Mouse (Mus musculus) liver, postnatal 0 days (tissue): ENCODE measurements at regions not wholly inside any gene's neighbourhood (a gene's known extent, or its start where the extent isn't known, plus 50 kb on each side); places are given as distances from the start of the nearest gene placed in this dataset.

Experiments
- ATAC-seq: fragments of 200-750 bp; cut with Nextera tagmentation; 2 replicates; pipeline ENCODE4 v1.8.0; 2017; ENCODE audit warnings: mild to moderate bottlenecking, moderate library complexity
- DNase-seq: peaks from one replicate; pipeline ENCODE4 v3.0.0-alpha.2; 2016
- H3K27ac ChIP-seq: fragments of 300-500 bp; sonication (generic); 2 replicates; pipeline ENCODE4 v1.5.1; 2014; ENCODE audit warnings: antibody characterized with exemption, moderate library complexity, mild to moderate bottlenecking, low read depth
- H3K27me3 ChIP-seq: fragments of 300-500 bp; sonication (generic); 2 replicates; pipeline ENCODE4 v1.6.1; 2014; ENCODE audit warnings: low read length, control low read depth, mixed read lengths; ENCODE audit not compliant: insufficient read depth
- H3K36me3 ChIP-seq: fragments of 300-500 bp; sonication (generic); replicated peaks from 2 replicates; pipeline ENCODE4 v1.6.1; 2014; ENCODE audit warnings: mild to moderate bottlenecking, control low read depth, low read length, moderate library complexity, mixed read lengths; ENCODE audit not compliant: insufficient read depth
- H3K4me1 ChIP-seq: fragments of 300-500 bp; sonication (generic); 2 replicates; pipeline ENCODE4 v1.6.1; 2014; ENCODE audit warnings: antibody characterized with exemption, mild to moderate bottlenecking, control low read depth; ENCODE audit not compliant: insufficient read depth
- H3K4me2 ChIP-seq: fragments of 300-500 bp; sonication (generic); 2 replicates; pipeline ENCODE4 v1.6.1; 2014; ENCODE audit warnings: low read depth, mild to moderate bottlenecking, low read length, moderate library complexity, mixed read lengths
- H3K4me3 ChIP-seq: fragments of 300-500 bp; sonication (generic); 2 replicates; pipeline ENCODE4 v1.5.1; 2014; ENCODE audit warnings: low read depth, low read length
- H3K9ac ChIP-seq: fragments of 300-500 bp; sonication (generic); replicated peaks from 2 replicates; pipeline ENCODE4 v1.6.1; 2014; ENCODE audit warnings: mild to moderate bottlenecking, moderate library complexity
- H3K9me3 ChIP-seq: fragments of 300-500 bp; sonication (generic); 2 replicates; pipeline ENCODE4 v1.6.1; 2016; ENCODE audit warnings: mild to moderate bottlenecking, control low read depth, low read length, mixed read lengths
- CTCF ChIP-seq: sonication (generic); IDR thresholded peaks from 2 replicates; pipeline ENCODE4 v1.5.1; 2016; ENCODE audit warnings: antibody characterized with exemption, low read depth
- EP300 ChIP-seq: IDR thresholded peaks from 2 replicates; pipeline ENCODE4 v1.6.1; 2016; ENCODE audit warnings: antibody characterized with exemption, low read depth, mild to moderate bottlenecking
- WGBS: fragments of 180-500 bp; shearing (Covaris S2); extraction: QIAGEN DNeasy Blood & Tissue Kit; methylation state at CpG from one replicate; pipeline ENCODE4 v1.1.7; 2014; ENCODE audit not compliant: insufficient replicate concordance; 5-methylcytosine and 5-hydroxymethylcytosine counted together

DNA sequence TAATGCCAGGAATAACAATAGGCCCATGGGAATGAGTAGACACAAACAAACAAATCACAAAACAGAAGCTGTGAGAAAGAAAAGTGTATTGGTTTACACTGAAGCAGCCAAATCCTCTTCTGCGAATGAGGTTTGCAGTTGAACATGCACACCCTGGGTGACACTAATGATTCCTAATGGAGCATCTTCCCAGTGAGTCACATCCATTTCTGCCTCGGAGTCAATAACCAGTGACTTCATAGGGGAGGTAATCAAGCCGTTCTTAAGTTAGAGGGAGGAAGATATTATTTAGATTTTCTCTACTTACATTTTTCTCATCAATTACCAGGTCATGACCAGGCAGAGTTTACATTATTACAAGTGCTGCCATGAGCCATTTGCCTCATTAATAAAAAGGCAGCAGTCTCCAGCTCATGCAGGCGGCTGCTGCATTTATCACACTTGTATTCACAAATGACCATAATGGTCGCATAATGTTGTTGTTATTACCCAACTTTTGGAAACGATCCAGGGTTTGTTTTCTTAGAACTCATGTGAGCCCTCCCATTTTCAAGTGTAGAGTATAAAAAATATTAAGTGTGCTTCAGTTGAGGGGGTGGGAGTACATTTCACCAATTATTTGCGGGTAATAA lies 112.6 kb upstream of the B3gat2 start:
- no peak overlapping the region for H3K27ac ChIP-seq
- no peak for ATAC-seq
- H3K4me1 ChIP-seq, result no peaks in the 10 kb centered on the region
- WGBS, result 75% methylated on average over 7 of the region's 7 CpGs
- H3K36me3 ChIP-seq, result no peaks in the 10 kb centered on the region
- H3K4me2 ChIP-seq, result no peak overlapping the region
- no peak overlapping the region for H3K9ac ChIP-seq
- no peak for DNase-seq
- no peak overlapping the region for H3K4me3 ChIP-seq
- no peaks in the 10 kb centered on the region for H3K9me3 ChIP-seq
- H3K27me3 ChIP-seq, result no peaks in the 10 kb centered on the region
- TF ChIP-seq CTCF (no peak), EP300 (no peak)

- 64% methylated on average over 4 of the region's 4 CpGs for WGBS
Measured at GRCm38 (mm10) chr1:23649886-23650285, 111.7 kb upstream of the B3gat2 start.

GRCm38 (mm10) chr1:23653628-23654027 lies 107.9 kb upstream of the B3gat2 start:
- Histone ChIP-seq H3K27ac (no peak overlapping the region), H3K4me1 (no peaks in the 10 kb centered on the region), H3K9me3 (no peaks in the 10 kb centered on the region), H3K27me3 (no peaks in the 10 kb centered on the region), H3K4me2 (no peak overlapping the region), H3K36me3 (no peaks in the 10 kb centered on the region), H3K9ac (no peak overlapping the region), H3K4me3 (no peak overlapping the region)
- ATAC-seq (no peak), DNase-seq (no peak)
- WGBS, result 82% methylated on average over 4 of the region's 4 CpGs
- TF ChIP-seq EP300, result no peak
- TF ChIP-seq CTCF, result no peak

More at GRCm38 (mm10) chr1:23649886-23650285, 111.7 kb upstream of the B3gat2 start:
- ATAC-seq, result no peak
- Histone ChIP-seq H3K27ac (no peak overlapping the region), H3K4me1 (no peaks in the 10 kb centered on the region), H3K36me3 (no peaks in the 10 kb centered on the region), H3K9ac (no peak overlapping the region), H3K4me3 (no peak overlapping the region), H3K9me3 (no peaks in the 10 kb centered on the region), H3K27me3 (no peaks in the 10 kb centered on the region), H3K4me2 (no peak overlapping the region)
- TF ChIP-seq CTCF (no peak), EP300 (no peak)
- no peak for DNase-seq

DNA sequence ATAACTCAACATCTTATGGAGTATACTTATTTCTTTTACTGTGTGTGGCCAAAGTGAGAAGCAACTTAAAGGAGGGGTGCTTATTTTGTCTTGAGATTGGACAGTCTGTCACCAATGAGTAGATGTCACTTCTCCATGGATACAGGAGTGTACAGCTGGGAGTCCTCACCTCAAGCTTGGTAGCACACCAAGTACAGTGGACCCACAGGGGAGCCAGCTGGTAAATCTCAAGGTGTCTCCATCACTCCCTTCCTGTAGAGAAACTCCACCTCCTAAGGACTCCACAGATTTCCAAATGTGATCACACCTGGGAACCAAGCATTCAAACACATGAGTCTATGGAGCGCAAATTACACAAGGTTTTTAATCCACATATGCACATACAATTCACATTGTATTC lies 105.8 kb upstream of the B3gat2 start:
- H3K4me1 ChIP-seq, result no peaks in the 10 kb centered on the region
- H3K4me2 ChIP-seq, result no peak overlapping the region
- DNase-seq, result no peak
- H3K4me3 ChIP-seq, result no peak overlapping the region
- no peak overlapping the region for H3K9ac ChIP-seq
- H3K9me3 ChIP-seq, result no peaks in the 10 kb centered on the region; the same call in 1 of the 2 replicates
- ATAC-seq, result no peak
- WGBS, result 91% methylated on average over 1 of the region's 1 CpGs
- TF ChIP-seq CTCF (no peak), EP300 (no peak)
- H3K36me3 ChIP-seq, result no peaks in the 10 kb centered on the region
- no peaks in the 10 kb centered on the region for H3K27me3 ChIP-seq
- H3K27ac ChIP-seq, result no peak overlapping the region

GRCm38 (mm10) chr1:23656302-23656701 lies 105.3 kb upstream of the B3gat2 start:
- TF ChIP-seq EP300 (no peak), CTCF (no peak)
- Histone ChIP-seq H3K4me3 (no peak overlapping the region), H3K36me3 (no peaks in the 10 kb centered on the region), H3K27me3 (no peaks in the 10 kb centered on the region), H3K9me3 (no peaks in the 10 kb centered on the region; the same call in 1 of the 2 replicates), H3K9ac (no peak overlapping the region), H3K4me1 (no peaks in the 10 kb centered on the region), H3K27ac (no peak overlapping the region), H3K4me2 (no peak overlapping the region)
- ATAC-seq (no peak), DNase-seq (no peak)
- 71% methylated on average over 12 of the region's 12 CpGs for WGBS

DNA sequence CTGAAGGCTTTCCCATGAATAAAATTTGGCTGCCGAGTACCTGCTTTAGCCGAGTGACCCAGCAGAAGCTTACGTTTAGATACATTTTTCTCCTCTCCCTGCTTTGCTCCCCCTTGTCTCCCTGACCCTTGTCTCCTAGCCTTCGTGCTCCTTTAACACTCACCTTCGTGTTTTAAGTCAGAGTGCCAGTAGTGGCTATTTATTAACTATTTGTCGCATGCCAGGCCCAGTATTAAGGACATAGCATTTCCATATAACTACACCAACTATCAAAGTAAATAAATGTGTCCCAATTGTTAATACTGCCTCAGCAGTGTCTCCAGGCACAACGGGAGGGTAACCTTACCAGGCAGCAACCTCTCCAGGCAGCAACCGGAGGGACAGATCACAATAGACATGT lies 104.8 kb upstream of the B3gat2 start:
- 70% methylated on average over 8 of the region's 8 CpGs for WGBS
- H3K27me3 ChIP-seq, result no peaks in the 10 kb centered on the region
- ATAC-seq (no peak), DNase-seq (no peak)
- no peak overlapping the region for H3K9ac ChIP-seq
- no peaks in the 10 kb centered on the region for H3K4me1 ChIP-seq
- no peak overlapping the region for H3K4me2 ChIP-seq
- no peaks in the 10 kb centered on the region; the same call in 1 of the 2 replicates for H3K9me3 ChIP-seq
- no peak for TF ChIP-seq EP300
- TF ChIP-seq CTCF, result no peak
- H3K27ac ChIP-seq, result no peak overlapping the region
- no peaks in the 10 kb centered on the region for H3K36me3 ChIP-seq
- no peak overlapping the region for H3K4me3 ChIP-seq
